Mouse (Mus musculus): ENCODE data around the gene Defb19. TPM values are rescaled to one million over a fixed set of nuclear protein-coding genes. Genes with fewer than 3 reads are reported as not detected.

Defb19 gene
- polyA plus RNA-seq, 1 experiment, result not detected

DNA sequence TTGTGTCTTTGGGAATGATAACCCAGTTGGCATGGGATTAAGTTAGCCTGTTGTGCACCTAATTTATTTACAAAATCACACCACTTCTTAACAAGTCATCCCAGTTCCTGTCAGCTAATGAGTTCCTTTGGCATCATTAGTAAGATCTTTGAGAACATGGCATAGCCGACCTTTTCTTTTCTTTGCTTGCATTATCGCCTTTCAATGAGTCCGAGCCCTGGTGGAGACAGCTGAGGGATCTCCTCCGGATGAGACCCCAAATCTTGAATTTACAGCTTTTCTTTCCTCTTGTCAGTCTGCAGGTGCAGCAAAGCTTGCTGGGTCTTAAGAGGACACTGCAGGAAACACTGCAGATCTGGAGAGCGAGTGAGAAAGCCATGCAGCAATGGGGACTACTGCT, 11.1 kb downstream of the Defb19 start, which contains the start of gene Gm17416:
Gm17416 (plus strand) TSS at position 301 of the 400 bp plus-strand sequence.
- no peak within 1 kb of the TSS for H3K4me3 ChIP-seq (ENCODE audit: extremely low read depth, insufficient read depth, insufficient read length)
- WGBS, result 82% methylated on average over 5 of the region's 5 CpGs
- no peak within 1 kb of the TSS for H3K27ac ChIP-seq (ENCODE audit: insufficient read depth, low read length)
- no peak for DNase-seq (ENCODE audit: low read depth in 1 of 2, low spot score in 2 of 2)
- no peaks in the 10 kb centered on the region for H3K27me3 ChIP-seq (ENCODE audit: control insufficient read depth, insufficient read depth, low read length)
- no peaks in the 10 kb centered on the region for H3K4me1 ChIP-seq (ENCODE audit: control insufficient read depth, insufficient read depth, insufficient read length)
- no peaks in the 10 kb centered on the region for H3K36me3 ChIP-seq (ENCODE audit: control insufficient read depth, insufficient read depth, low read length)
- no peak for TF ChIP-seq POLR2A (IDR thresholded peaks at IDR 0.05; ENCODE audit: low read depth, low read length)
- TF ChIP-seq CTCF (IDR thresholded peaks at IDR 0.05; ENCODE audit: extremely low read depth, insufficient read depth, insufficient read length, insufficient replicate concordance), result no peak

DNA sequence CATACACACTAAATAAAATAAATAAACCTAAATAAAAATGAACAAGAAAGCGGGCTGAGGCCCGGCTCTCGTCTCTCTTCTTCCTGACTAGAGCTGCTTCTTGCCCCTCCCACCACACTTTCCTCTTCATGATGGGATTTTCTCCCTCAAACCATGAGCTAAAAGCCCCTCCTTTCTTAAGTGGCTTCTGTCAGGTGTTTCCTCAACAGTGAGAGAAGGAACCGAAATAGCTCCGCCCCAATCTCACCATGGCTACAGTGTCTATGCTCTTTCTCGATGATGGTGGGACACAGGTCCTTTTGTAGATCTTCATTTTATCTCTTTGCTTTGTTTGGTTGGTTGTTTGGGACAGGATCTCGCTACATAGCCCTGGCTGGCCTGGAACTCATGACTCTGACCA, 23.5 kb downstream of the Defb19 start:
- no peaks in the 10 kb centered on the region for H3K36me3 ChIP-seq (ENCODE audit: control insufficient read depth, insufficient read depth, low read length)
- no peak for TF ChIP-seq CTCF (IDR thresholded peaks at IDR 0.05; ENCODE audit: extremely low read depth, insufficient read depth, insufficient read length, insufficient replicate concordance)
- no peaks in the 10 kb centered on the region for H3K4me1 ChIP-seq (ENCODE audit: control insufficient read depth, insufficient read depth, insufficient read length)
- H3K27me3 ChIP-seq (ENCODE audit: control insufficient read depth, insufficient read depth, low read length), result no peaks in the 10 kb centered on the region
- DNase-seq (ENCODE audit: low read depth in 1 of 2, low spot score in 2 of 2), result no peak
- no peak overlapping the region for H3K27ac ChIP-seq (ENCODE audit: insufficient read depth, low read length)
- 26% methylated on average over 7 of the region's 7 CpGs for WGBS
- no peak overlapping the region for H3K4me3 ChIP-seq (ENCODE audit: extremely low read depth, insufficient read depth, insufficient read length)

DNA sequence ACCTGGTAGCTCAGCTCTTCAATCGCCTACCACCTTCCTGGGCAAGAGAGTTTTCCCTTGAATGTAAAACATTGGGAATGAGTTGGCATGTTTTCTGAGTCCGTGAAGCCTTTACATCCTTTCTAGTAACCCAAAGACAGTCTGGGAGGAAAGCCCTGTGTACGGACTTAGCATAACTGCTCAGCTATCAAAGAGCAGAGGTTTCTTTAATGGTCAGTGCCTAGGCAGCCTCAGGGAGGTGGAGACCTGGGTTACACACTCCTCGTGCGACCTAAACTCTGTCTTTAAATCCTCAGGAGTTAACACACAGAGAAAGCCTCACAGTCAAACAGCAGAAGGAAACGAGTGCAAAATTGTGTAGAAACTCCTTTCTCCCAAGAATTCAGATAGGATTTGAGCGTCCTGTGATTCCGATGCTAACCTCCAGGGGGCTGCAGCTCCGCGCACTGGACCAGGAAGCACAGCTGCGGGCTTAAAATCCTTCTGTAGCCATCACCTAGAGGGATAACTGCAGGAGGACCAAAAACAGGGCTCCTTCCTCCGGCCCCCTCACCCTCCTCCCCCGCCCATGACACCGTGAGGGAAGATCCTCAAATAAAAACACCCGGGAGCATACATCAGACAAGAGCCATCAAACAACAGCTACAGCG, 26.2 kb downstream of the Defb19 start:
- H3K27ac ChIP-seq (ENCODE audit: insufficient read depth, low read length), result no peak overlapping the region
- 22% methylated on average over 16 of the region's 16 CpGs for WGBS
- TF ChIP-seq POLR2A (IDR thresholded peaks at IDR 0.05; ENCODE audit: low read depth, low read length) (no peak), CTCF (IDR thresholded peaks at IDR 0.05; ENCODE audit: extremely low read depth, insufficient read depth, insufficient read length, insufficient replicate concordance) (peak; percentile 40; the same call in 1 of the 2 replicates)
- no peaks in the 10 kb centered on the region for H3K27me3 ChIP-seq (ENCODE audit: control insufficient read depth, insufficient read depth, low read length)
- DNase-seq (ENCODE audit: low read depth in 1 of 2, low spot score in 2 of 2), result no peak
- H3K4me1 ChIP-seq (ENCODE audit: control insufficient read depth, insufficient read depth, insufficient read length), result no peaks in the 10 kb centered on the region
- no peak overlapping the region for H3K4me3 ChIP-seq (ENCODE audit: extremely low read depth, insufficient read depth, insufficient read length)
- H3K36me3 ChIP-seq (ENCODE audit: control insufficient read depth, insufficient read depth, low read length), result no peaks in the 10 kb centered on the region

DNA sequence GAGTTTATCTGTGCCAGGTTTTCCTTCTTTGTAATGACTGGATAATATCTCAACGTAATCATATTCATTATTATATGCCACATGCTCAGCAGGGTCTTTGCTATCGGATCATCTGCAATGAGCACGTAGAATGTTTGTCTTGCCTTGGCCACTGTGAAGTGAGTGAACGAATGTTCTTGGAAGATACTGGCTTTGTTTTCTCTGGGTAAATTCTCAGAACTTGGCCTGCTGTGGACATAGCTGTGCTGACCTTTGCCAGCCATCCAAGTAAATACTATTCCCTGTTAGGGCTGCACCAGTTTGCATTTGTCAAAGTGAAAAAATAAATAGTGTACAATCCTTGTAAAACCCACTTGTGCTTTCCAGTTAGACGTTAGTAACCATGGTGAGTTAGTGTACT, 32.0 kb downstream of the Defb19 start:
- Histone ChIP-seq H3K36me3 (ENCODE audit: control insufficient read depth, insufficient read depth, low read length) (no peaks in the 10 kb centered on the region), H3K27ac (ENCODE audit: insufficient read depth, low read length) (no peak overlapping the region), H3K27me3 (ENCODE audit: control insufficient read depth, insufficient read depth, low read length) (no peaks in the 10 kb centered on the region), H3K4me3 (ENCODE audit: extremely low read depth, insufficient read depth, insufficient read length) (no peak overlapping the region), H3K4me1 (ENCODE audit: control insufficient read depth, insufficient read depth, insufficient read length) (no peaks in the 10 kb centered on the region)
- TF ChIP-seq POLR2A (IDR thresholded peaks at IDR 0.05; ENCODE audit: low read depth, low read length), result no peak
- TF ChIP-seq CTCF (IDR thresholded peaks at IDR 0.05; ENCODE audit: extremely low read depth, insufficient read depth, insufficient read length, insufficient replicate concordance), result no peak
- WGBS, result 80% methylated on average over 5 of the region's 5 CpGs
- DNase-seq (ENCODE audit: low read depth in 1 of 2, low spot score in 2 of 2), result no peak

DNA sequence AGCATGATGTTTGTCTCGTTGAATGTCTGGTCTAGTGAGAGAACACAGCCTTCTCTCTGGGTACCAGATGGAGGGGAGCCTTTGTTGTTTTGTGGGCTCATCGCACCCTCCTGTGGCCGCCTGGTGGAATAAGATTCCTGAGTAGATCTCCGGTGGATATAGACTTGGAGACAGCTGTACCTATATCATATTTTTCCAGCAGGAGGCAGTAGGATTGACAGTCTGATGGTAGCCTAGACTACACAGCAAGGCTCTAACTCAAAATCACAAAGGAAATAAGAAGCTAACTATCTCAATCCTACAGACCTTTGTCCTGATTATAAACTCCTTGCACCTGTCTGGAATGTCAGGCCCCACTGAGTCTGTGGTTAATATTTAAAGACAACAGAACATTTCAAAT, 35.4 kb downstream of the Defb19 start:
- Histone ChIP-seq H3K4me1 (ENCODE audit: control insufficient read depth, insufficient read depth, insufficient read length) (no peaks in the 10 kb centered on the region), H3K36me3 (ENCODE audit: control insufficient read depth, insufficient read depth, low read length) (no peaks in the 10 kb centered on the region), H3K27ac (ENCODE audit: insufficient read depth, low read length) (no peak overlapping the region), H3K27me3 (ENCODE audit: control insufficient read depth, insufficient read depth, low read length) (no peaks in the 10 kb centered on the region), H3K4me3 (ENCODE audit: extremely low read depth, insufficient read depth, insufficient read length) (no peak overlapping the region)
- no peak for DNase-seq (ENCODE audit: low read depth in 1 of 2, low spot score in 2 of 2)
- TF ChIP-seq CTCF (IDR thresholded peaks at IDR 0.05; ENCODE audit: extremely low read depth, insufficient read depth, insufficient read length, insufficient replicate concordance) (no peak), POLR2A (IDR thresholded peaks at IDR 0.05; ENCODE audit: low read depth, low read length) (no peak)
- WGBS, result 11% methylated on average over 4 of the region's 4 CpGs

DNA sequence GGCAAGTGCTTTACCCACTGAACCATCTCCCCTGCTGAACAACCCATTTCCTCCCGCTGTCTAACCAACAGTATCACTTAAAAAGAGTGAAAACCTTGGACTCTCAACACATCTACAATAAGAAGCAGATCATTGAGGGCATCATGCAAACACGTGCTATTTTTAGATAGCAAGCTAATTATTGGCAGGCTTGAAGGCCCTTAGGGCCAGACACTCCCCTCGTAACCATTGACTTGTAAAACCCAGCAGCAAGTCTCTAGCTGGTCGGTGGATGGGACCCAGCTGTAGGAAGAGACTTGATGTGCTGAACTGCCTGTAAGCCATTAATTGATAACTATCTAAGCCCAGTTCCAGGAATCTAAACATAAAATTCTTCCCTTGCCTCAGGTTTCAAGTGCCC, 36.6 kb downstream of the Defb19 start:
- H3K27ac ChIP-seq (ENCODE audit: insufficient read depth, low read length), result no peak overlapping the region

DNA sequence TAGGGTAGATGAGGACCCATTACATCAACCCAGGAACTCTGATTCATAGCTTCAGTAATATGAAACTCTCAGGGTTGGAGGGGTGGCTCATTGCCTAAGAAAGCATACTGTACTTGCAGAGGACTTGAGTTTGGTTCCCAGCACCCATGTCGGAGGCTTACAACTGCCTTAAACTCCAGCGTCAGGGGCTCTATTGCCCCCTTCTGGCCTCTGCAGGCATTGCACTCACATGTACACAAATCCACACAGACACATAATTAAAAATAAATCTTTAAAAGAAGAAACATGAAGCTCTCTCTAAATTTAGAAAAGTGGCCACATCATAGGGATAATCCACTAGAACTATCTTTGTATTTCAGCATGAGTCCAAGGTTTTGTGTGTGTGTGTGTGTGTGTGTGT, 37.2 kb downstream of the Defb19 start:
- no peak for DNase-seq (ENCODE audit: low read depth in 1 of 2, low spot score in 2 of 2)
- Histone ChIP-seq H3K4me1 (ENCODE audit: control insufficient read depth, insufficient read depth, insufficient read length) (no peaks in the 10 kb centered on the region), H3K4me3 (ENCODE audit: extremely low read depth, insufficient read depth, insufficient read length) (no peak overlapping the region), H3K27ac (ENCODE audit: insufficient read depth, low read length) (no peak overlapping the region), H3K36me3 (ENCODE audit: control insufficient read depth, insufficient read depth, low read length) (no peaks in the 10 kb centered on the region), H3K27me3 (ENCODE audit: control insufficient read depth, insufficient read depth, low read length) (no peaks in the 10 kb centered on the region)
- TF ChIP-seq POLR2A (IDR thresholded peaks at IDR 0.05; ENCODE audit: low read depth, low read length) (no peak), CTCF (IDR thresholded peaks at IDR 0.05; ENCODE audit: extremely low read depth, insufficient read depth, insufficient read length, insufficient replicate concordance) (no peak)
- 81% methylated on average over 2 of the region's 2 CpGs for WGBS

More for the DNA sequence above, 36.6 kb downstream of the Defb19 start:
- Histone ChIP-seq H3K36me3 (ENCODE audit: control insufficient read depth, insufficient read depth, low read length) (no peaks in the 10 kb centered on the region), H3K4me3 (ENCODE audit: extremely low read depth, insufficient read depth, insufficient read length) (no peak overlapping the region), H3K4me1 (ENCODE audit: control insufficient read depth, insufficient read depth, insufficient read length) (no peaks in the 10 kb centered on the region), H3K27me3 (ENCODE audit: control insufficient read depth, insufficient read depth, low read length) (no peaks in the 10 kb centered on the region)
- TF ChIP-seq CTCF (IDR thresholded peaks at IDR 0.05; ENCODE audit: extremely low read depth, insufficient read depth, insufficient read length, insufficient replicate concordance) (no peak), POLR2A (IDR thresholded peaks at IDR 0.05; ENCODE audit: low read depth, low read length) (no peak)
- WGBS, result 83% methylated on average over 4 of the region's 4 CpGs
- no peak for DNase-seq (ENCODE audit: low read depth in 1 of 2, low spot score in 2 of 2)

All from spleen, adult 2 months (tissue).